Mouse (Mus musculus) ES-E14 (cell line): ENCODE data around the gene 1110004F10Rik.

Experiments used
- ZC3H11A ChIP-seq: IDR thresholded peaks from 2 replicates; pipeline ENCODE4 v1.6.1; 2012; ENCODE audit warnings: low read depth, mild to moderate bottlenecking, inconsistent platforms, low read length, borderline replicate concordance
- ZNF384 ChIP-seq: IDR thresholded peaks from 2 replicates; pipeline ENCODE4 v1.6.1; 2012; ENCODE audit warnings: low read depth, low read length, inconsistent platforms

DNA sequence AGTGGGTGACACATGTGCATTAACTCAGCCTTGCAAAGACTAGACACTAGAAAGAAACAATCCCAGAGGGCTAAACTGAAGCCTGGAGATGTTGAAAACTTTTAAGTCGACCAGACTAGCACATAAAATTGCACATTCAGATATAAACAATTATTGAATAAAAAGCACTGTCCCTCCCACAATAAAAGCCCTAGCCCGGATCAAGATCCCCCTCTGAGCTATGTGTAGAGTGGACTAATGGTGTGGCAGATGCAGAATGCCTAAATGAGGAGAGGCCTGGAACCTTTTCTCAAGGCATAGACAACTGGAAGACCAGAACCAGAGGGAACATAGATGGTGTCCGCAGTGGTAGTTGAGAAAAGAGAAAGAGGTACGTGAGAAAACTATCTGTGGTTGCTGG, 3.7 kb upstream of the 1110004F10Rik start:
- TF ChIP-seq ZNF384 (no peak), ZC3H11A (no peak)
